Mouse (Mus musculus) kidney, adult 9 months (tissue): ENCODE data around the gene Ss18l1.

ENCODE experiments used
- DNase-seq: peaks from one replicate; pipeline ENCODE4 v3.0.0; 2022

Gene Ss18l1

DNA sequence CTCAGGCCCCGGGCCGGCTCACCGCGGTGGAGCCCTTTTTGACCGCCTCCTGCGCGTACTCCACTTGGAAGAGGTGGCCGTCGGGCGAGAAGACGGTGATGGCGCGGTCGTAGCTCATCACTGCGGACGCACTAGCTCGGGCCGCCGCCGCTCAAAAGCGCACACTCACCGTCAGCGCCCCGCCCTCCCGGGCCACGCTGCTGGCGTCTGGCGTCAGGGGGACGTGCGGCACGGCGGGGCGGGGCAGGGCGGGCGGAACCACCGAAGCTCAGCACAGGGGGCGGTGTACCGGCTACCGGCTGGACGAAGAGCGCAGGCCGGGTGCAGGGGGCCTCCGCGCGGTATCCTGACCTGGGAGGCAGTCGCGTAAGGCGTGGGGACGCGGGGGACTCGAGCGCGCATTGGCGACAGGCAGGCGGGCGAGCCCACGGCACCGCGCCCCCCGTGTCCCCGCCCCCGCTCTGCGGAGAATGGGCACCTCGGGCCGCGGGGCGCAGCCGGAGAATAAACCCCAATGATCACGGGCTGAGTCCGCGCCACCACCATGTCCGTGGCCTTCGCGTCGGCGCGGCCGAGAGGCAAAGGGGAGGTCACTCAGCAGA, at the start of gene Ss18l1, which contains the start of gene Psma7:
Gene Ss18l1, plus strand, starts transcription at position 254 of the 602 bp plus-strand sequence.
Gene Psma7, minus strand, starts transcription at position 178 of the 602 bp plus-strand sequence.
- peak; percentile 82 for DNase-seq

DNA sequence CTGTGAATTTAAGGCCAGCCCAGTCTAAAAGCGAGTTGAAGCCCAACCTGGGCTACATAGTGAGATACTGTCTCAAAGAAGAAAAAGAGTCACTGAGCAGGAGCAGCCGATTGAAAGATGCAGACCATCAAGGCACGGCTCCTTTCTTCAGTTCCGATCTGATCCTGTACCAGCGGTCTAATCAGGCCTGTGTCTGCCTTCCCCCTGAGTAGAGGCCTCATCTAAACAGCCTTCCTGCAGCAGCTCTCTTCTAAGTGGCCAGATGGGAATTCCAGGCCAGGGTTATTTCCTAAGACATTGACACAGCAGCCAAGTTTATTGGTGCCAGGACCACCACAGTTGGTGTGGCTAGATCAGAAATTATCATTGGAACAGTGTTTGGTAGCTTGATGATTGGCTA, 49.2 kb upstream of the Ss18l1 start:
- DNase-seq: no peak

DNA sequence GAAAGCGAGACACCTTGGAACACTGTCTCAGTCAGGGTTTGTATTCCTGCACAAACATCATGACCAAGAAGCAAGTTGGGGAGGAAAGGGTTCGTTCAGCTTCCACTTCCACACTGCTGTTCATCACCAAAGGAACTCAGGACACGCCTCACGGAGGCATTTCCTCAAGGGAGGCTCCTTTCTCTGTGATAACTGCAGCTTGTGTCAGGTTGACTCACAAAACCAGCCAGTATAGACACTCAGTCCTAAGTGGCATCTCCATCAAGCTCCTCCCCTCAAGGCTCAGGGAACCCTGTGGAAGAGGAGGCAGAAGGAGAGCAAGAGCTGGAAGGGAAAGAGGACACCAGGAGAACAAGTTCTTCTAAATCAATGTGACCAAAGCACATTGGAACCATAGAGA, 43.9 kb upstream of the Ss18l1 start:
- no peak for DNase-seq

DNA sequence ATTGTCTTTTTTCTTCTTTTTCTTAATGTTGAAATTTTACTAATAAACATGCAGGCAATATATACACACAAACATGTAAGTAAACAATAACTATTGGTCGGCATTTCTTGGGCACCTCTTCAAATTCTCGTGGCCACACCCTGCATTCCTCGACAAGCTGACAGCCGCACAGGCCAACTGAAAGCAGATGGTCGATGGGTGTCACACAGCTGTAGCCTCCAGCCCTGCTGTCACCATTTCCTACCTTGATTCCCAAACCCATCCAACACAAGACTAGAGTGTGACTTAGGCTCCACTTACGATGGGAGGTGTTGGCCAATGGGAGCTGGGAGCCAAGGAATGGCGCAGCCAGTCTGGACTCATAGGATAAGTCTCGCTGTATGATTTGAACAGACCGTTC, 40.7 kb upstream of the Ss18l1 start:
- DNase-seq: no peak

DNA sequence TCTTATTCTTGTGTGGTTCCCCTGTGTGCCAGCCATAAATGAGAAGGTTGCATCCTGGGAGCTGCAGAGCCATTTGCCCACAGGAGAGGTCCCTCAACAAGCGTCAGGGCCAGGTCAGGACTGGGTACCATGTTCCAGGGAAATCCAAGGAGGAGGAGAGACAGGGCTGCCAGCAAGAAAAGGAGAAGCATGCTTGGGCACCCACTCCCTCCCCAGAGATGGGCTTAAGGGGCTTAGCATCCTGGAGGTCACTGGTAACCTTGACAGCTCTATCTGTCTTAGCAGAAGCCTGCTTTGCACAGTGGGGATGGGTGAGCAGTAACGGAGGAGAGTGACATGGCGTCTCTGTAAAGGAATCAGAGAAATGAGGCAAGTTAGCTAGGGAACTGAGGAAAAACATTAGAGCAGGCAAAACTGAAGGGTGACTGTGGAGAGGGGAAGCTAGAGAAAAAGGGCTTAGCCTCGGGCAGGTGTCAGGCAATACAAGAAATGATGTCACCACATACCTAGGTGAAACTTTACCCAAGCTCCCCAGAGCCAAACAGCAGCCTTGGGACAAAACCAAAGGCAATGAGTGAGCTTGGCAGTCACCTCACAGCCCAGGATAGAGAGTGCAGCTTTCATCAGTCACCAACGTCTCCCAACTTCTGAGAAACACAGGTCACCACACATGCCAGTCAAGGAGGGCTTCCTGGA, 36.5 kb upstream of the Ss18l1 start:
- no peak for DNase-seq

DNA sequence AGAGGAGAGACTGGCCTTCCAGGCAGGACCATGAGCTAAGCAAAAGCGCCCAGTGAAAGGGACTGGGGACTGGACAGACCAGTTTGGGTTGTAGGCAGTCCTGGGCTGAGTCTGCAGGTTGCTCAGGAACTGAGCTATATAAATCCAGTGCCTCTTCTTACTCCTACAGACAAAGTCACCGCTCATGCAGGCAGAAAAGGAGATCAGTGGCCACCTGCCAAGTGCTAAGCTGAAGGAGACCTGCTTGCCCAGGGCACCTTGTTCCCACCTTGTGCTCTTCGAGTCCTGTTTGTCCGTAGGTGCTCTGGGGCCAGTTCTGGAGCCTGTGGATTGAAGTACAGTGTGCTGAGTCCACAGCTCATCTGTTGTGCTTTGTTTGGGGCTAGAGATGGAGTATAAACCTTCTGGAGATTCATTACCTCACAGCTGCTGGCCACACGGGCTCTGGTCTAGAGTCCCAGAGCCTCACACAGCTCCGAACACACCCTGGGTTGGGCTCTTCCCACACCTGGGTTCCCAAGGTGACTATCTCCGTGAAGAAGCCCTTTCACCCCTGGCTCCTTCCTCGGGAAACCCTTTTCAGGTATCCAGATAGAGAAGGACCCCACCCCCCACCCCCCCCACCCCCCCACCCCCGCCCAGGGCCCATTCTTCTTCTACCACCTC, 35.8 kb upstream of the Ss18l1 start:
- no peak for DNase-seq

DNA sequence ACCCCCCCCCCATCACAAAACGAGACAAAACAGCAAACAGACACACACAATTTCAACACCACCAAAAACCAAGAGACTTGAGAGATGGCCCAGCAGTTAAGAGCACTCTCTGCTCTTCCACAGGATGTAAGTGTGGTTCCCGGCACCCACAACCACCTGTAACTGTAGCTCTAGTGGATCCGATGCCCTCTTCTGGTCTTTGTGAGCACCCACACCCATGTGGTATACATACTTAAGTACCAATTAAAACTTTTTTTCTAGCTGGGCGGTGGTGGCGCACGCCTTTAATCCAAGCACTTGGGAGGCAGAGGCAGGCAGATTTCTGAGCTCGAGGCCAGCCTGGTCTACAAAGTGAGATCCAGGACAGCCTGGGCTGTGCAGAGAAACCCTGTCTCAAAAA, 31.6 kb upstream of the Ss18l1 start:
- DNase-seq: no peak

DNA sequence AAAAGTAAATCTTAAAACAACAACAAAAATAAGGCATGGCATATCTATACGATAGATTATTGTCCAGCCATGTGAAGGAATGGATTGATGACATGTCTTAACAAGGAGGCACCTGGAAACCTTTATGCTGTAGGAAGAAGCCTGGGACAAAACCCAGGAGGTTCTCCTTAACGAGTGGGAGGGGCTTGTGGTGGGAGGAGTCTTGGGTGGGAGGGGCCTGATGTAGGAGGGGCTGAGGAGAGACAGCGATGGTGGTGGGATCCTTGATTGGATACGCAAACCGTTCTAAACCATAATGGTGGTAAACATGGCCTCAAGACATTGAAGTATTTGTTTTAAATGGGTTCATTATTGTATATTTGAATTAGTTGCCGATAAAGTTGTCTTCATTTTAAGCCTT, 30.9 kb upstream of the Ss18l1 start:
- DNase-seq: no peak

DNA sequence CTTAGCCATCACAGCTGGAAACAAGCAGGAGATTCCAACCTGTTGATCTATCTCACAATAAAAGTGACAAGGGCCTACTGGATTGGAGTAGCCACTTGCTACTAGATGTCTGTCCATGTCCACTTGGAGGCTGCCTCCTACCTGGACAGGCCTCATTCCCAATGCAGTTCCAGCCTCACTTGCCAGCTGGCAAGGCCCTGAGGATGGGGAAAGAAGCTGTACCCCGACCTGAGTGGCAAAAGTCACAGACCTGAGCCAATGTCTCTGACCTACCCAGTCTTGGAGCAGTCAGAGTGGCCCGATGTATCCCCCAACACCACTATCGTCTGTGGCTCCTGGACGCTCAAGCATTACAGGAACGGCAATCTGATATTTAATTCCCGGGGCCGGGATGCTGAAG, 28.6 kb upstream of the Ss18l1 start:
- DNase-seq: no peak

DNA sequence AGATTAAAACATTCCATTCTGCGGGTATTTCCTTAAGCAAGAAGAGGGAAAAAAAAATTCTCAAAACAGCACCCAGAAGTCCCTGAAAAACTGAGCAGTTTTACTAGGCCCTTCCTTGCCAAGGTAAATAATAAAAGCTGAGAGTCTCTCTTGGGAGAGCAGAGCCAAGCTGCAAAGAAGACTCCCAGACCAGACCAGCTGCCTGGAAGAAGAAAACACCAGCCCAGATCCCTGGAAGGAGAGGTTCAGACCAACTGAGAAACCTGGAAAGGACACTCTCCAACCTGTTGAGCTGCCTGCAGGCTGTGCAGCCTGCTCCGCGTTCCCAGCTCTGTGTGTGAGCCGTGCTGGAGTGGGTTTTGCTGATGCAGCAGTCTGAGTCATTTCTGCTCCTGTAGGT, 24.7 kb upstream of the Ss18l1 start:
- DNase-seq: no peak

DNA sequence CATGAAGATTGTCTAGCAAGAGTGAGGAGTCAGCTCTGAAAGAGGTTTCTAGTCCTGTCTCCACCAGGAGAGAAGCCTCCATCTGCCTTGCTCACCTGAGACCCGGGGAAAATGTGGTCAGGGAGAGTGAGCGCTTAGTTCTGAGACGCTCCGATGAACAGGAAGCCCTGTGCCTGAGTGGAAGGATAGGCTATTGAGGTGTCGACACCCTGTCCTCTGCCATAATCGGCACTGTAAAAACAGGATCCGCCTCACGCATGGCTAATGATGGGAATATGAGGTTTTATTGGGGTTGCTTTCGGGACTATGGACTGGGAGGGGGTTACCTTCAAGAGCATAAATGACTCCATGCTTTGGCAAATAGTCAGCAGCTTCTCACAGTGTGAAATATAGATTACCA, 23.7 kb upstream of the Ss18l1 start:
- DNase-seq: no peak

DNA sequence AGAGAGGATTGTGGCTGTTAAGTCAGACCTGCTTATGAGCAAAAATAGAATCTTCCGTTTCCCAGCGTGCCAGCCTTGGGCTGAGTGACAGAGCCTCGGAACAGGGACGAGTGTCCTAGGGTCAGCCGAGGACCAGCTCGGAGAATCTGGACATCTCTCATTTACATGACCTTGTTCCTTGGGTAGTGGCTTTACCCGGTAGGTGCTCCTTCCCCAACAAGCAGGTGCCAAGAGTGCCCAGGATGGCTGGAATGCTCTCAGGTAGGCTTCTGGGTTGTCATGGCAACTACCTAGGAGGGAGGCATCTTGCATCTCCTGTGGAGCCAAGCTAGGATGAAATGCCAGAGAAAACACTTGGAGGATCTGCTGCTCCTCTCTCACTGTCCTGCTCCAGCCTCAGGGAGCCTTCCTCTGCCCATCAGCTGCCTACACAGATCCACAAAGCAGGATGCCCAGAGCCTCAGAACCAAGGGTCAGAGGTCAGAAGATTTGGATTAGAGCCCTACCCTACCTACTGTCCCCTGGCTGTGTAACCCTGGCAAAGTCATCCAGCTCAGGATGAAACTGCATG, 22.1 kb upstream of the Ss18l1 start:
- no peak for DNase-seq

DNA sequence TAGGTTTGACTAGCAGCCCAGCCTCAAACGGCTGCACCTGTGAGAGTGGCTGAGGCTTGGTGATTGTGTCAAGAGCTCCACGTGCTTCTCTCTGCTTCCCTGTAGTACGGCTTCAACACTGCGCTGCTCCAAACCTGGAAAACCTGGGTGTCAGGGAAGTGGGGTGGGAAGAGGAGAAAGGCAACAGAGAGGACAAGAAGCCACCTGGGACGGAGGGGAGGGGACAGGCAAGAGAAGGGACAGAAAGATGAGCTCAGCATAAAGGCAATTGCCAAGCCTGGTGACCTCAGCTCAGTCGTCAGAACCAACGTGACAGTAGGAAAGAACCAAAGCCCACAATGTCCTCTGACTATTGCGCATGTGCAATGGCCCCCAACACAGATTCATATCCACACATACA, 21.4 kb upstream of the Ss18l1 start:
- no peak for DNase-seq

DNA sequence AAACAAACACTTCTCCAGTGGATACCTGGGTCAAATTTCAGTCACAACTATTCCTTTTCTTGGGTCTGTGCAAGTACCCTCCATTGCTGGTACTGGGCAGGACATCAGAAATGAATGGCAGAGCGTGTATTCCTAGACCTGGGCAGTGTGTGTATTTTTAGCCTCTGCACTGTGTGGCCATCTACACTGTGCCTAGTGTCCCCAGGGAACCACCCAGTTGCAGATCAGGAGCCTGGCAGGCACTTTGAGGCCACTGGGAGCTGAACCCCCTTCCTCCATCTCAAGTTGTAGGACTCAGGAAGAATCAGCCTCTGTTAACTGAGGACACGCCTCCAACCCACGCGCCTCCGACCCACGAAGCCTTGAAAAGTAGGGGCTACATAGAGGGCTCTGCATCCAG, 19.6 kb upstream of the Ss18l1 start:
- no peak for DNase-seq

DNA sequence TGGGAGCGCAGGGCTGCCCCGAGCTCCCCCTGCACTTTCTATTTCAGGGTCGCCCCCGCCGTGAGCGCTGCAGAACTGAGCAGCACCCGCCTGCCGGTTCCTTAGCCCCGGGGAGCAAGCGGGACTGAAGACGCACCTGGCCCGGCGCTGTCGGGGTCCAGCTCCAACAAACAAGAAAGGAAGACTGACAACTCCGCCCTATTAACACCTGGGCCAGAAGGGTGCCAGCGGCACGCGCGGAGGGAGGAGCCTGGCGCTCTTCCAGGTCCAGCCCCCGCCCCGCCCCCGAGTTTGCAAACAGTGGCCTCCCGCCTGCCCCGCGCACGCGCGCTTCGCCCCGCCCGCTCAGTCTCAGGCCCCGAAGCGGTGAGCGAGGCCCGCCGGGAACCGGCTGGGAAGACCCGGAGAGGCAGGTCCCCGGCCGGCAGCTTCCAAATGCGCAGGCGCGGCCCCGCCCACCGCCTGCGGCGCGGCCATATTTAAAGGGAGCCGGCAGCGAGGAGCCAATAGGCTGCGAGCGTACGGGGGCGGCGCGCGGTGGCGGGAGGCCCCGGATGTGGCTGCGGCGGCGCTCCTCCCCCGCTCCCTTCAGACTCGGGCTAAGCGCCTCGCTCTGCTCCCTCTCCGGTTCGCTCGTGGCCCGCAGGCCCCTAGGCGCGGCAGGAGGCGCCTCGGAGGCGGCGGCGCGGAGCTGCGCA, 17.8 kb upstream of the Ss18l1 start, which contains the start of gene Lsm14b:
Gene Lsm14b, plus strand, starts transcription at position 587 of the 698 bp plus-strand sequence.
- DNase-seq: peak; percentile 99

DNA sequence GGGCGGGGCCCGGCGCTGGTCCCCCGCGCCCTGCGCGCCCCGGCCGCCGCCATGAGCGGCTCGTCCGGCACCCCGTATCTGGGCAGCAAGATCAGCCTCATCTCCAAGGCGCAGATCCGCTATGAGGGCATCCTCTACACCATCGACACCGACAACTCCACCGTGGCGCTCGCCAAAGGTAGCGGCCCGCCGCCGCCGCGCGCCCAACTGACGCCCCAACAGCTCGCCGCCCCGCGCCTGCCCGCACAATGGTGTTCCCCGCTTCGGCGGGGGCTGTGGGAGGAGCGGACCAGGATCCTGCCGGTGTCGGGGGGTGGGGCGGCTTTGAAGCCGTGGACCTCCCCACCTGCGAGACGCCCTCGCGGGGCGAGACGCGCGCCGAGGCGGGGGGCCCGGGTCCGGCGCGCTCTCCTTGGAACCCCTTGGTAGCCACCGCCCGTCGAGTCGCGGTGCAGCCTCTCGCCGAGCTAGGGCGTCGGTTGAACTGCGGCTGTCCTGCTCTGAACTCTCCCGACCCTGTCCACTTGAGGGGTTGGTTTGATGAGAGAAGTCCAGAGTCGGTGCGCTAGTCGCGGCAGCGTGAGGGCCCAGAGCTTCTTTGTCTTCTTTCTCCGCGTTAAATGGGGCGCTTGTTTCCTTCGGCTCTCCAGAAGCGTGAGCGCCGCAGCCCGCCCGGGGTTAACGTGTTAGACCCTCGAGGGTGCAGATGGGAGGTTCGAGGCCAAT, 17.0 kb upstream of the Ss18l1 start:
- DNase-seq: no peak

DNA sequence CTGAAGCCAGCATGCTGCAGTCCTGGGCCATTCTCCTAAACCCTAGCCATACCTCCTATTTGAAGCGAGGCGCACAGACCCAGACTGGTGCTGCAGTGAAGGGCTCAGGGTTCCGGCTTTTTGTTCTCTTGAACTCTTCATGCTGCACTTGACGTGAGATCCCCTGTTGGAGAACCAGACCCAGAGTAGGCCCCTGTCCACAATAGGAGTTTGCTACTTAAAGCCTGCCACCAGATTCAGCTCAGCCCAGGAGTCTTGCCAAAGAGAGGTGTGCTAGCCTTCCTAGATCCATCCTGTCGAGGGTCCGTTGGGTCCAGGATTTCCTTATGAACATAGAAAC, 16.5 kb upstream of the Ss18l1 start:
- DNase-seq: no peak

DNA sequence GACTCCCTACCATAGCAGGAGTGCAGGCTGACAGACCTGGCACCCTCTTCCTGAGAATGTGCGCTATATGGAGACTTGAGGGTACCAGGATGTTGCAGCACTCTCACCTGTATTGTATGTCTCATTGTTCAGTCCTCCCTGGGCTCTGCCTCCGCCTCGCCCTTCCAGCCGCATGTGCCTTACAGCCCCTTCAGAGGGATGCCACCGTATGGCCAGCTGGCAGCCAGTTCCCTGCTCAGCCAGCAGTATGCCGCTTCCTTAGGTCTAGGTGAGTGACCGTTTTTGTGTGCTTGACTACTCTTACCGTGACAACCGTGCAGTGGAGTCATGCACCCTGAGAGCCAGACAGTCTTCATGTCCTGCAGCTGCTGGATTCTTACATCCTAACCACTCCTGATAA, 14.5 kb upstream of the Ss18l1 start:
- DNase-seq: no peak

DNA sequence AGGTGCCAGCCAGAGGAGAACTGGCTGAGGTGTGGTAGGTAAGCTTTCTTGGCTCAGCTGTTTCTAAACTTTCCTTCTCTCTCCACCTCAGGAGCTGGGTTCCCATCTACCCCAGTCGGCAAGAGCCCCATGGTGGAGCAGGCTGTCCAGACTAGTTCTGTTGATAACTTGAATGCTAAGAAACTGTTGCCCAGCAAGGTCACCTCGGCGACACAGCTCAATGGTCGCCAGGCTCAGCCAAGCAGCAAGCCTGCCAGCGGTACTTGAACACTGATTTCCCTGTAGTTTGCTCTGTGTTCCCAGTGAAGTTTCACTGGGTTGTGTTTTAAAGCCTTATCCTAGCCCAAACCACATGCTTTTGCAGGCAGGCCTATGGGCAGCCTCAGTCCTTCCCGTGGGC, 11.0 kb upstream of the Ss18l1 start:
- peak; percentile 55 for DNase-seq

DNA sequence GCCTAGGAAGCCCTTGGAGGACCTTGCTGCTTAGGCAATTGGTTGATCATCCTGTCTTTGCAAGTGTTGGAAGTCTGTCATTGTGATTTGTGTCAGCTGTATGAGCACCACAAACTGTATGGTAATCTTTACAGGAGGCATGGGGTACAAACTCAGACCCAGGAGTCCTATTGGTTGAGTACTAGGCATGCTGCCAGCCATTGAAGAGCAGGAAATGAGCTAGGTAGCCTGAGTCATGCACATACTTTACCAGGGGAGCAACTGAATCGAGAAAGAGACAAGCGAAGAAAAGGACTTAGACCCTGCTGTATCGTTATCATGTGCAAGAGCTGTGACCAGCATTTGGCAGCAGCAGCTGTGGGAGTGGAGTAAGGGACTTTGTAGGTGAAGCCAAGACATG, 9.4 kb upstream of the Ss18l1 start:
- no peak for DNase-seq

DNA sequence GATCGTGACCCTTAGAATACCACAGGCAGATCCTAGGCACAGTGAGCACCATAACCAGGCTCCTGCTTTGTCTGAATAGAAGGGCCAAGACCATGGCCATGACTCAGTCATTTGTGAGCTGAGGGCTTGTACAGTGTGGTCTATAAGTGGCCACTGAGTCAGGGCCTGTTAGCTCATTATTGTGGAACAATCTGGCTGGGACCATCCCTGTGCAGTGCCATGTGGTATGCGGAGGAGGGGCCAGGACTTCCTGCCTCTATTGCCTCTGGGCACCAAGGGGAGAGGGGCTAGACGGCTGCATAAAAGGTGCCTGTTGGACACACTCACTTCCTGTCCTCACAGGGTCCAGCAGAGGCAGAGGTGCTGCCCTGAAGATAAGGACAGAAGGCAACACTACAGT, 8.4 kb upstream of the Ss18l1 start:
- no peak for DNase-seq

DNA sequence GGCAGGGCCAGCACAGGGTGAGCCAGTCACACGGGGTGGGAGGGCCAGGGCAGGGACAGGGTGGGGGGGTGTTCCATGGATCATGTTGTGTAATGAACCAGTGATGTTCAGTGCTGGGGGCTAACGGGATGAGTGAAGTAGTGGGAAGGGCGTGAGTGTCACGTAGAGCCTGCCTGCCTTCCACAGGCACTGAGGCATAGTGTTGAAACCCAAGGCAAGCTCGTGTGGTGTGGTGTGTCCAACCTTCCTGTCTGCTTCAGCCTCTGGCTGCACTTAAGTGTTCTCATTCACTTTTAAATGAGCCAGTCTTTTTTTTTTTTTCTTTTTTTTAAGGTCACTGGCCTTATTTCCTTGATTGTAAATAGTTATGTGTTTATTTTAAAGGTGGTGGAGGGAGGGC, 7.6 kb upstream of the Ss18l1 start:
- no peak for DNase-seq

DNA sequence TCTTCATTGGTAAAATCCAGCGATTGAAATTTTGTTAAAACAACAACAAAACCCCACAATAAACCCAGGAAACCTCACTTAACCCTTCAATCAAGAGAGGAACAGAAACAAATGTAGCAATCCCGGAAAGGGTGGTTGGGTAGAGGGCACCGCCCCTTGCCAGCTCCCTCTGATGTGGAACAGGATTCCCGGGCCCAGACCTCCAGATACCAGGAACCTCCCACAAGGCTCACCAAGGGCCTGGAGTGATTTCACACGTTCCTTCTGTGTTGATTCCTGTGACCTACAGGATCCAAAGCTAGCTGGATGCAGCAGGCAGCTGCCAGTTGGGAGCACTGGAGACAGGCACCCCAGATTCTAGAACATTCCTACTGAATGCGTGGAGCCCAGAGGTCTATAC, 1.9 kb upstream of the Ss18l1 start:
- DNase-seq: no peak
